Mouse (Mus musculus) embryo, embryonic 9.5 days (tissue): ENCODE measurements at regions not wholly inside any gene's neighbourhood (a gene's known extent, or its start where the extent isn't known, plus 50 kb on each side); places are given as distances from the start of the nearest gene placed in this dataset.

Source experiments
- DNase-seq: peaks from one replicate; pipeline ENCODE4 v3.0.0-alpha.2; 2017; ENCODE audit errors: extremely low spot score

DNA sequence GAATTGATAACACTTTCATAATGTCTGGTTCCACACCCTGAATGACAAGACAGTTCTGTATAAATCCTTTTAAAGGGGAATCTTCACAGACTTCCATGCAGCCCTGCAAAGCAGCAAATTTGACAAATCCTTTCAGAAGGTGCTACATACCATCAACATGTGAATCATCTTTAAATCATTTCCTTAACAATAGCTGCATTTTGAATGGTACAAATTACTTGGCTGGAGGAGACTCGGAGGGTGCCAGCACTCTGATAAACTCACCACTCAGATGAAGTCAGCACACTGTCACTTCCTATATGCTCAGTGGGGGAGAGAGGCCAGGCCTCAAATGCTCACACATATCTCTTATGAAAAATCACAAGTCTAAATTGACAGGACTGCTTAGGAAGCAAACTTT is 386.1 kb downstream of the Efnb2 start:
- no peak for DNase-seq

DNA sequence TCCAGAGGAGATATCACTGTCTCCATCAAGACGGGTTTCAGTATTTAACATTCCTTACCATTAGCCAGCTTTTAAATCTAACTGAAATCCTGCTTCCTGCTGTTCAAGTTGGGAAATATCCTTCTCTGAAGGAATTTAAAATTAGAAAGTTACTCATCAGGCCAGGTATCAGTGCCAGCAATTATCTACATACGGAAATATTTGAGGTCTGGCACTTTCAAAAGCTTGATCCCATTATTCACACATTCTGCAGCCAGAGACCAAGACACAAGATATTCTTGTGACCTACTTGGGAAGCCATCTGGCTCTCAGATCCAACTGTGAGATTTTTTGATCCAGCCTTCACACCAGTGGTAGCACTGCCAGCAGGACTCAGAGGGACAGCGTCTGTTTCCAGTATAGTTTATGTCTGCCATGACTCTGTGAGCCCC is 386.8 kb downstream of the Efnb2 start:
- no peak for DNase-seq

DNA sequence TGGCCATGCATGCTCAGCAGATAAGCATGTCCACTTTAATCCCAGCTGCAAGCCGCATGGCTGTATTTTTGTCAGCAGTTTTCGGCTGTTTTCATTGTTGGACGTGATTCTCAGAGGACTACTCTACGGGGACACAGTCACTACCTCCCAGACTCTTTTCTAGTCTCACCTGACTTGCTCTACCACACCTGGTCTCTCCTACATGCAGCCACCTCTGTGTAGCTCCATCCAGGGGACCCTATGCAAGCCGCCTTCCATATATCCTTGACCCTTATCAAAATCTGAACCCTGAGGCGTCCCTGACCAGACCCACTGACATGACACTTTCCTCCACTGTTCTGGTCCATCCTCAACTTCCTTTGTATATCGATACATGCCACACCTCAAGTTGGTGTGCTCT is 402.2 kb downstream of the Efnb2 start:
- DNase-seq: no peak

DNA sequence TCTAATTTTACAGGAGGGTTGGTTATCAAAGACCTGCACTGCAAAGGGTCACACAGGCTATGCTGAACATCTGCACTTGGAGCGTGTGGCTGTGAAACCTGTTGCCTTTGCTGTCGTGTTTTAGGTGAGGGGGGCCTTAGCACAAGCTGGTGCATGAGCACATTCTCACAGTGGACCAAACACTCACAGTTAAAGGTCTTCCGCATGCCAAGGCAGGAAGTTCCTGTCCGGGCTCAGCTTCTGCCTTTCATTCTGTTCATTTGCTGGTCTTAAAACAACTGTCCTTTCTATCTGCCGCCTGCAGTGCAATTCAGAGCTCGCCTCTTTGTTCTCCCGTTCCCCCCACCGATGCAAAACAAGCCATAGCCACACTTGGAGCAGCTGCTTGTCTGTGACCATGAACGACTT is 402.8 kb downstream of the Efnb2 start:
- peak; percentile 49 for DNase-seq

DNA sequence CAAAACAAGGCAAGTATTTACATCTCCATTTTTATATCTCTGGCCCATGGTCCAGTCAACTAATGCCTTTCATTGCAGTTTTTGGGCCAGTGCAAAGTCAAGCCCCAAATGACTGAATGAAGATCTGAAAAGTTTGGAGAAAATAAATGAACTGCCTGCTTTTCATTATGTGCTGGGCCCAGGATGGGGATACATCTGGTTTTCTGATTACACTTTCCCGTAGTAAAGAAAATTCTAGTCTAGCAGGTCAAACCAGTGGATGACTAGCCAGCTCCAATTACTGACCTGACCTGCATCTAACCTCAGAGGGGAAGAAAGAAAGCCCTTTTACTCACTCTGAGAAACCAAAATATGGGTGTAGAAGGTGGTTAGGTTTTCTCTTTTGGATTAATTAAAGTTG is 404.7 kb downstream of the Efnb2 start:
- DNase-seq: peak; percentile 33

DNA sequence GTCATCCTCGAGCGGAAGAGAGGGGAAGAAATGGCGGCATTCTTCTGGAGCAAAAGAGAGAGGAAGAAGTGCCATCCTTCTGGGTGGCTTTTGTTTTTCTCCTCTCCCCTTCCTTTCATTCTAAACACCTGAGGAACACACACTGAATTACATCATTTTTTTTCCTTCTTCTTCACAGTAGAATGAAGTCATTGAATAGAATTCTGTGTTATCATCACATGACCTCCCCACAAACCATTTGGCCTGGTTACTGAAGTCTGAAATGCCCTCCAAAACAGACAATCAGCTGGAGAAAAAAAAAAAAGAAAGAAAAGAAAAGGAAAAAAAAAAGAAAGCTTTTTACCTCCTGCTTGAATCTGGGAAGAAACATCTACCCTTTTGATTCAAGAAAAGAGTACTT is 406.6 kb downstream of the Efnb2 start:
- DNase-seq: no peak

DNA sequence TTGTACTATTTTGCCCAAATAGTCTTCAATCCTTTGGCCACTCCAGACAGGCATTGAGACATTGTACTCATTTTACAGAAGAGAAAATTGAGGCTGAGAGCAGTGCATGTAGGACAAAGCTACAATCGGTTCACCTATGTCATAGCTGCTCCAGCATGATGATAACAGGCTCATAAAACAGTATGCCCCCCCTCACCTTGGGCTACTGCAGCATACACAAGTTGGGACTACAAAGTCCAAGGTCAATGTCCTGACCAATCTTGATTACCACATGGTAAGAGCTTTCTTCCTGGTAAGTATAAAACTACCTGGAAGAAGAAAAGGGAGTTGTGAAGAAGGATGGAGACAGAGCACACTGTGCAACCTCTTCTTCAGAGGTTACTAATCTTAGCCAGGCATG is 416.4 kb downstream of the Efnb2 start:
- no peak for DNase-seq

DNA sequence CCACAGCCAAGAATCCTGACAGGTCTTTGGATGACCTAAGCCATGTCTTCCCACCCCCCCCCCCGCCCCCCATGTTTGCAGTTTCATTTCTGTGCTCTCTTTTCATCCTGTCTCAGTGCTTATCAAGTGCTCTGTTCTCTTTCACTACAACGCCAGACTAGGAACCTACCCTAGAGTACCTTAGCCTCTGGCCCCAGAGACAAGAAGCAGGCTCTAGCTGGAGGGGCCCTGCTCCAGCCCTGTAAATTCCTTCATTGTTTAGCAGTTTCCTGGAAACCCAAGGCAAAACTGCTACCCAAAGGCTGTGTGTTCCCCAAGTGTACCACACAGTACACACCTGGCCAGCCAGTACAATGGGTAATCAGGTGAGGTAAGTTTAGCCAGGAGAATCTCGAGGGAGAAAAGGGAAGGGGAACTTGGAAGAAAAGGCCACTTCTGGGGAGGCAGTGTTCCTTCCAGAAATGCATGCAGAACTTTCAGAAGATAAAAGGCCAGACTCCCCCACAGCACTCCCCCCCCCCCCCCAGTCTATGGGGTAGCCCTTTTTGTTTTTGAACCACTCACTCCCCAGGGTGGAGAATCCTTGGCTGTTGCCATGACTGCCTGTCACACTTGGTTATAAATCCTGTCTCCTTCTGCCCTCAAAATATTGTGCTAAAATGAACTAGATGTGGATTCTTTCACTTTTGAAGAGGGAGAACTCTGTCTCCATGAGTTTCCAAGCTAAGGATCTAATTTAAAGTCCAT is 419.1 kb downstream of the Efnb2 start:
- DNase-seq: peak; percentile 35

DNA sequence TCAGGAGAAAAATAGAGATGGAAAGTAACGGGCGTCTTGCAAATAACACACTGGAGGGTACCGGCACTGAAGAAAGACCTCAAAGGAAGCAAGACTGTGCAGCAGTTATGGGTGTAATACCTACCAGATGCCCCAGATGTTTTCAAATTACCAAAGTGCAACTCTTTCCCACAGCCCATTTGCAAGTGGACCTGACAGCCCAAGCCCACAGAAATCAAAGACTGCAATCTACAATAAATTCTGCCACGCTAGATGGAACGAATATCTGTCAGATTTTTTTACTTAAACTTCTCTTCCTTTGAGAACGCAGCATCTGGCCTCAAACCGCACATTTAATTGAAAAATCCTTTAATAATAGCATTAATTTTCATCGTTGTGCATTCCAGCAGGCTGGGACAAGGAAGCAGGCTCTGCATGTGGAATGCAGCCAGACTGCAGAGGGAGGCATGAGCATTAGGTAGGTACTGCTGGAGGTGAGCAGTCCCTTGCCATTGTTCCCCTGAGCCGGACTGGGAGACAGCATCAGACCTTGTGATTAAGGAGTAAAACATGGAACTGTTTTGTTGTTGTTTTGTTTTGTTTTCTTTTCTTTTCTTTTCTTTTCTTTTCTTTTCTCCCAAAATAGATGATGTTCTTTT is 419.9 kb downstream of the Efnb2 start:
- no peak for DNase-seq

DNA sequence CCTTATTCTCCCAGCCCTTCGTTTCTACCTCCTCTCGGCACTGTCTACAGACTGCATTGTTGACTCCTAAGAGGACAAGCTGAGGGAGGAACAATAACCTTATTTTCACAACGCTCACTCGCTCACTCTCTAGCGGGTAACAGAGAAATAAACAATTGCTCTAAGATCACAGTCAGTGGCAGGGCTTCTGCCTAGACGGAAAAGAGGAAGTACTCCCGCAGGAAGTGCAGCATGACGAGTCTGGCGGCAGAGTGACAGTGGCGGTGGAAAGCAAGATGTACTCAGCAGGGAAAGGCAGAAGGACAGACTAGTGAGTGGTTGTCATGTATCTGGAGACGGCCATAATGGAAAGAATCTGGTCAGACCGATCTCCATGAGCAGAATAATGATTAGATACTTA is 421.6 kb downstream of the Efnb2 start:
- DNase-seq: no peak

DNA sequence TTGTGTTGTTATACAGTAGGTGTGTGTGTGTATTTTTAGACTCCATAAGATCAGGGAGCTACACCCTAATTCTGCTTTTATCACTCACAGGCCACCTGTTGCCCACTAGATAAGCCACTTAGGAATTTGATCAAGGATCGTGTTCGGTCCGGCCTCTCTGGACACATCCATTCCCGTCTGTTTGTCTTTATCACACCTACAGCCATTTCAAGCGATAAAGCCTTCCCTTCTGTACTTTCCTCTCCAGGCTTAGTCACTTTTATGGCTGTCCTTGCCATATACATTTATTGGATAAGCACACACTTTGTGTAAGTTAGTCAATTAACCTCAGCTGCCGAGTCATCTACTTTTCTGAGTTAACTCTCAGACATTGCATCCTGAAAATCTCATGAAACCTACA is 423.0 kb downstream of the Efnb2 start:
- DNase-seq: no peak

DNA sequence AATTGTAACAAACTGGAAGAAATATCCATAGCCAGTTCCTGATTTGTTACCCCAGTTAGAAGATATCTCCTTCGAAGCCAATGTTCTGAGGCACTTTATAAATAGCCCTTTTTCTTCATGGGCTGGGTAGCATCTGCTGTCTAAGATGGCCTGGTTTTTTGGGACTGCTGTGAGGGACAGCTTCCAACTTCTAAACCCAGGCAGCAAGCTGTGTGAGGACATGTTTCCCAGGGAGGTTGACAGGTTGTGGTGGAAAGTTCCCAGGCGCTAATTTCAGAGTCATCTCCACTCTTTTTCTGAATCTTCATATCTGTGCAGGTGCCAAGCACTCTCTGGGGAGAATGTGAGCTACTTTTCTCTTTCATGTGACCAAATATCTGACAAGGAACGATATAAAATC is 427.4 kb downstream of the Efnb2 start:
- no peak for DNase-seq

DNA sequence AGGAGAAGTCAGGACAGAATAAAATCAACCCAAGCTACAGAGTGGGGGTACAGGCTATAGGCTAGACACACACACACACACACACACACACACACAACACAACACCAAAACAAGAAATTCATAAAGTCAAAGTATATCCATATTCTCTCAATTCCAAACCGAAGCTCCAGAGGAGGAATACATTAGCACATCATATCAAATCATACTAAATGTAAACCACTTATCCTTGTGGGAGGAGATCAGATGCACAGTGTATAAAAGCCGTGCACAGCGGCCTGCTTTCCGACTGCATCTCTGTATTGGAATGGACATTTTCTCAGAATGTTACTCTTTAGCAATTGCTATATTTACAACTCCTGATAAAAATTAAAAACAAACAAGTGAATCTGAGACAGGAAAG is 427.9 kb downstream of the Efnb2 start:
- no peak for DNase-seq

DNA sequence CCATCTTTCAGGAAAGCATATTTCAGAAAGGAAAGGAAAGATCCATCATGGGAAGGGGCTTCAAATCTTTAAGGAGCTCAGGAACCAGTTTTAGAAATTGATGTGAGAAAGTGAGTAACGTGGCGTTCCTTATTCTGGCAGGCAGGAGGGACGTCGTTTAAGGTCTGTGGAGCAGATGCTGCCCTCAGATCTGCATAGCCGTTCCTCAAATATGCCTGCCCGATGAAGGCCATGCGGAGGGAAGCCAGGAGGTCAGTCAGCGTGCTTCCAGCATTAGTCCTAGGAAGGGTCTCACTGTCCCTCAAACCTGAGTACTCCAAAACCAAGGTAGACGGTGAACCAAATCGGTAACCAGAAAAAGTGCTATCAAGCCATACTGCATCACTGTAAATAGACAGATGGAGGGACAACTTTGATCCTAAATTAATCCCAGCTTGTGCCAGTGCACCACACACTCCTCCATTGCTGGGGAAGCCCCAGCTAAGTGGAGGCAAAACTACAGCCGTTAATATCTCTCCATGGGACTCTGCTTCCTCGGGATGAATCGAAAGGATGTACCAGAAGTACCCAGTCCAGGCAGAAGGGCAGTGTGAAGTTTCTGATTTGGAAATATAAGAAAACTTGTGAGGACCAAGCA is 428.9 kb downstream of the Efnb2 start:
- no peak for DNase-seq

DNA sequence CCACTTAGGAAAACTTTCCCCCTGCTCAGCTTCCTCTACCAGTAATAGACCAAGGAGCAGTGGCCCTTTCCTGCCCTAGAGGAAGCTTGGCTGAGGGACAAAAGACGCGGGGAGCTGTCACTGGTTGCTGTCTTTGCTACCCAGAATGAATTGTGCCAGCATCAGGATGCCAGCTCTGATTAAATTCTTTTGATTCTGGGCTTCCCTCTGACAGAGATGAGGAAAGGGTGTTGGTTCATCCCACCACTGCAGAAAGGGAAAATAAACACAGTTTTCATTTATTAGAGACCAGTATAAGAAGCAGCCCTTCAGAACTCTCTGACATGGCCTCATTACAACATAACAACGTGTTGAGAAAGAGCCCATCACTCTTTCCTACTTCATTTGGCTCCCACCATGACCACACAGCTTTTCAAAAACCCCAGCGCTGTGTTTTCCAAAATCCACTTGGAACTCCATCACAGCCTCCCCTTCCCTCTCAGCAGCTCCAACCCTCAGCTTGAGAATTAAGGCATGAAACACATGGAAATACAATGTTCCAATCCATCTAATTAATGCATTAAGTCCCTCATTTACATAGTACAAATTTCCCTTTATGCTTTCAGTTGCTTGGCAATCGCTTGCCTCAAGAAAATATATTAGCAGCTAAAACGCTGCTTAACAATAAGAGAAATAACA is 429.6 kb downstream of the Efnb2 start:
- no peak for DNase-seq

DNA sequence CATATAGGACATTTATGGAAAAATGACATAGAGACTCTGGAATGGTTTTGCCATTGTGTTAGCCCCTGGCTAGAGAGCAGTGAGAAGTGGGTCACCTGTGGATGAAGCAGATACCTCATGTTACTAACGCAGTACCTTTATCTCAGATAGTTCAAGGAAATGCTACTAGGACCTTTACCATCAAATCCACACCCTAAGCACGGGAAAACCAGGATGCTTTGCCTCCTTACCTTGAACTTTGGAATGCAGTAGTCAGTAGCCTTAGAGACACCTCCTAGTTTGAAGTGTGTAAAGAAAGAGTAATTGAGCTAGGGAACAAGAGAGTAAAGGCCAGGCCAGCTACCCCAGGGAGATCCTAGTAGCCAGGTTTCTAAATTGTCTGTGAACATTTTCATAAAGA is 435.0 kb downstream of the Efnb2 start:
- no peak for DNase-seq

DNA sequence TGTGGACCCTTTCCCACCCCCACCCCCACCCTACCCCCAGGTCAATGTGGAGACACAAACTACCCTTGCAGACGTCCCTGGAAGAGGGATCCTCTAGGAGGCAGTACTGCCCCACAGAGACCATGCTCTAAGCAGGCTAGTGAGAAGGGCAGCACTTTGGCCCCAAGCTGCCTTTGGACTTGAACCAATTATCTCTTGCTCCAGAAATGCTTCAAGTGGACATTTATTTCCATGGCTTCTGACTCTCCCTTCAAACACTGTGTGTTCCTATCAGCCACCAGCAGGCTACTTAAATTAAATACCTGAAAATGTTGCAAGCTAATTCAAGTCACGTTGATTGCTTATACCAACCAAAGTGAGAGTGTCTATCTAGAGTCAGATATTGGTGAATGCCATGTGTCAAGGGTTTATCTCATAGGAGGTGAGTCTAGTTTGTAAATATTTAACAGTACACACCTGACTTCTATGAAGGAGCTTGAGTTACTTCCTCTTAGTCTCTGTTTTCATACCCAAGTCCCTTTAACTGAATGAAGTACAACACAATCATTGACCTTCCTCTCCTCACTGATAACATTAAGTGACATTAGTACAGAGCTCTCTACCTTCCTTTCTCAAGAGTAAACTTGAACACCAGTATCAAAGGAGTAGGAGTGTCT is 435.7 kb downstream of the Efnb2 start:
- DNase-seq: no peak

DNA sequence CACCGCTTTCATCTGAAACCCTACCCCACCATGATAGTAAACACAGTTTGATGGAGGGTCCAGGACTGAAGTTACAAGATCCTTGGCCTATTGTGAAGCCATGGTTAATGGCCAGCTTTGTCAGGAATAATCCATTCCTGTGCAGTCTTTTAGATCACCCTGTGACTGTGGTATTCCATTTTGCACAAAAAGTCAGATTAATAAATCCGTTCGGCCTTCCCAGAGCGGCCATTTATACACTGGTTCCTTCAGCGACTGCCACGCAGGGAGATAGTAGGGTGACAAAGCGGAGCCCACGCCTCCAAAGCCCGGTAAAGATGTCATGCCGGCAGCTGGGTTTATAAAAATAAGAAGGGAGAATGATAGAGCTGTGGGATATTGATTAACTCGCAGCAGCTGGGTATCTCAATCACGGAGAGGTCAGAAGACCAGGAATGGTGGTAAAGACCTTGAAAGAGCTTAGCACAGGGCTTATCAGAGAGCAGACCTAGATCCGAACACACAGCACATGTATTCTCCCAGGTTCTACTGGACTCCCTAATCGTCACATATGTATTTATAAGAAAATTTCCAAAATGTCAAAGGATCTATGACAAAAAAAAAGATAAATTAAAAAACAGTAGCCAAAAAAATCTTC is 440.5 kb downstream of the Efnb2 start:
- no peak for DNase-seq

DNA sequence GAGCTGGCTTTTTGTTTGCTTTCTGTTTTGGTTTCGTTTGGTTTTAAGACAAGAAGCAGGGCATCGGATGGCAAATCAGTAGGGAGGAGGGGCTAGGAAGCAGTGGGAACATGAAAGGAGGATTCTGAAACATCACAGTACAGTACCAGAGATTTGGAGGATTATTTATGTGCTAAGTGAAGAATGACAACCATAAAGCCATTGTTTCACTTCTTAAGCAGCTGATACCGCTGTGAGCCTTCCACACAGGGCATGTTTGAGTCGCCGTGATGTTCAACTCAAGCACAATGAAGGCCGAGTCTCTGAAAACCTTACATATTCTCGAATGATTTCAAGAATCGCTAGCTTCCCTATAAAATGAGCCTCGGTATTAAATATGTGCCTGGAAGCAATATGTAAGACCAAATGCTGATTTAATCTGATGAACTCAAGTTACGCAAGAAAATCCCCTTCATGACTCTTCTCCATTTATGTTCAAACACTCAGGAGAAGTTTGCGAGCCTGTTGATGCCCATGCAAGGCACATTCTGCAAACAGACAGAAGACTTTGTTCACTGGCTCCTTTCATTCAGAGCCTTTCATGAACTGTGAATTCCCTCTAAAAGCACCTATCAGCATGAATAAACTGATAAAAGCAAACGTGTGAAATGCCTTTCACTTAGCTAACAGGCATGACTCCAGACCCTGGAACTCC is 441.2 kb downstream of the Efnb2 start:
- no peak for DNase-seq

DNA sequence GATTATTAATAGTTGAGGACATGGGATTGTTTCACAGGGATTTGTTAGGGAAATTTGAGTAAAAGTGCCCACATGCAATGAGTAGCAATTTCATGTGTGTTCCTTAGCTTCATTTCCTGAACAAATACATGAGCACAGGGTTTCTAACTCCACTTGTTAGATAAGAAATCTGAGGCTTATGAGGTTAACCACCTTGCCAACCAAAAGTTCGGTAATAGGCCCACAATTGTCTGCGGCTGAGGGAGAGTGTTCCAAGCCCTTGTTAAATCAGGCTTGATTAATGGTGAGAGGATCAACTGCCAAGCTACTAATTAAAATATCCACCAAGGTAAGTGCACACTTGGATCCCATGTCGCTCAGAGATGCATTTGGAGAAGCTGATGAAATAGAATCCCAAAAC is 468.0 kb downstream of the Efnb2 start:
- DNase-seq: no peak

DNA sequence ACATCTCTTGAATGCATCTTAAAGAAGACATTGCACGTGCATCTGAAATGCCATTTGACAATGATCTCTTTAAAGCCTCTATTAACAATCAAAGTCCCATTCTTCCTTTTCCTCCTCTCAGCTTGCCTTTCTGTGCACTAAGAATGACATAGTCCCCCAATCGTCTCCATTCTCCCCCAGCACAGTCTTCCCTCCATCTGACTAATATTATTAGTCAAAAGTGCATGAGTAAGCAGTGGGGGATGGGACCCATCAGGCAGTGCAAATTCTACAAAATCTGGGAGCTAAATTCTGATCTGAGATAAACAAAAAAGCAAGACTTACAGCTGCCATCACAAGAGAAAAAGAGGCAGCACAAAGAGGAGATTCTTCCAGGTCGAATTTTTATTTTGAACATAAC is 475.0 kb downstream of the Efnb2 start:
- DNase-seq: no peak
